Mouse (Mus musculus) CH12F3 (cell line): ENCODE data around the gene Sap18b.

Experiments
- in situ Hi-C: fragments of 300-500 bp; cut with MboI; formaldehyde crosslinking; loops from 2 replicates; pipeline ENCODE4 v1.14.3; 2020; ENCODE audit warnings: low sequenced_read_pairs

The Sap18b gene

GRCm38 (mm10) chr8:95871690-95872089, 46.5 kb downstream of the Sap18b start:
- in situ Hi-C loops: no loop called here

DNA sequence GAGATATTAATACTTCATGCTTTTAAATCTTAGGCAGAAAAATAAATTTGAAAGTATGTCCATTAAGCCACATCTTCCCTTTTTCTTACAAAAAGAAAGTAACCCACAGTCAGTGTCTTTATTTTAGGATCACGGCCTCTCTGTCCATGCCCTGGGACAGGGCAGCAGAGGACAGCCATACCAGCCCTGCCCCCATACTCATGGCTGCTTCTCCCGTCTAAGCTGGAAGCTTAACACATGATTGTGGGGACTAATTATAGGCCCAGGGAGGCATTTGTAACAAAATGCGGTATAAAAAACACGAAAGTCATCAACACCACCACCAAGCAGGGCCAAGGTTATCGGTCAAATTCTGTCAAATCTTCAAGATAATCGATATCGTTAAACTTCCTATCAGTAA, 50.1 kb downstream of the Sap18b start:
- in situ Hi-C loops: no loop called here
